Mouse (Mus musculus): ENCODE measurements around the gene Mrtfb. TPM values are rescaled to one million over a fixed set of nuclear protein-coding genes. Genes with fewer than 3 reads are reported as not detected.
"Not testable (repeated sequence)": the region's sequence is repeated elsewhere in the genome, so short reads cannot be mapped to it uniquely, and the experiment has no call there.

The Mrtfb gene
- polyA plus RNA-seq, 1 experiment from 2014 or later: 13.7 TPM

GRCm38 (mm10) chr16:13259026-13259425 is 2.7 kb downstream of the Mrtfb start:
- ATAC-seq (replicated peaks; ENCODE audit: extremely low read depth, insufficient read depth, low FRiP score): no peak
- Histone ChIP-seq H3K27me3 (ENCODE audit: control insufficient read depth, insufficient read depth, low read length) (no peaks in the 10 kb centered on the region), H3K4me2 (ENCODE audit: low read depth, low read length) (no peak overlapping the region), H3K27ac (ENCODE audit: low read length) (no peak overlapping the region), H3K9me3 (replicated peaks; ENCODE audit: control insufficient read depth, low read length) (no peaks in the 10 kb centered on the region), H3K4me3 (ENCODE audit: low read length) (no peak overlapping the region), H3K36me3 (ENCODE audit: control insufficient read depth, insufficient read depth) (no peaks in the 10 kb centered on the region), H3K4me1 (ENCODE audit: control insufficient read depth, insufficient read depth, low read length) (peaks cover 39% of the 10 kb centered on the region), H3K9ac (ENCODE audit: low read length) (no peak overlapping the region)
- 94% methylated on average over 2 of the region's 2 CpGs for WGBS

- WGBS: 95% methylated on average over 3 of the region's 3 CpGs
- peaks cover 4% of the 10 kb centered on the region; the same call in 1 of the 2 replicates for H3K9me3 ChIP-seq (replicated peaks; ENCODE audit: control insufficient read depth, low read length)
- peaks cover 20% of the 10 kb centered on the region for H3K36me3 ChIP-seq (ENCODE audit: control insufficient read depth, insufficient read depth)
- no peaks in the 10 kb centered on the region for H3K27me3 ChIP-seq (ENCODE audit: control insufficient read depth, insufficient read depth, low read length)
- peaks cover 3% of the 10 kb centered on the region; the same call in 1 of the 2 replicates for H3K4me1 ChIP-seq (ENCODE audit: control insufficient read depth, insufficient read depth, low read length)
- no peak for ATAC-seq (replicated peaks; ENCODE audit: extremely low read depth, insufficient read depth, low FRiP score)
- H3K4me3 ChIP-seq (ENCODE audit: low read length): no peak overlapping the region
- H3K27ac ChIP-seq (ENCODE audit: low read length): no peak overlapping the region
- no peak overlapping the region for H3K4me2 ChIP-seq (ENCODE audit: low read depth, low read length)
- H3K9ac ChIP-seq (ENCODE audit: low read length): no peak overlapping the region
These were observed 10.0 kb downstream of the Mrtfb start for GRCm38 (mm10) chr16:13266312-13266711.

GRCm38 (mm10) chr16:13267350-13267904 is 11.1 kb downstream of the Mrtfb start:
- no peak overlapping the region for H3K9ac ChIP-seq (ENCODE audit: low read length)
- peaks cover 20% of the 10 kb centered on the region for H3K36me3 ChIP-seq (ENCODE audit: control insufficient read depth, insufficient read depth)
- no peaks in the 10 kb centered on the region for H3K27me3 ChIP-seq (ENCODE audit: control insufficient read depth, insufficient read depth, low read length)
- H3K4me3 ChIP-seq (ENCODE audit: low read length): no peak overlapping the region
- WGBS: 79% methylated on average over 3 of the region's 3 CpGs
- ATAC-seq (replicated peaks; ENCODE audit: extremely low read depth, insufficient read depth, low FRiP score): no peak
- no peak overlapping the region for H3K4me2 ChIP-seq (ENCODE audit: low read depth, low read length)
- H3K4me1 ChIP-seq (ENCODE audit: control insufficient read depth, insufficient read depth, low read length): no peaks in the 10 kb centered on the region
- peaks cover 4% of the 10 kb centered on the region; the same call in 1 of the 2 replicates for H3K9me3 ChIP-seq (replicated peaks; ENCODE audit: control insufficient read depth, low read length)
- H3K27ac ChIP-seq (ENCODE audit: low read length): no peak overlapping the region

- WGBS: 95% methylated on average over 2 of the region's 2 CpGs
- no peak overlapping the region for H3K4me3 ChIP-seq (ENCODE audit: low read length)
- ATAC-seq (replicated peaks; ENCODE audit: extremely low read depth, insufficient read depth, low FRiP score): no peak
- no peak overlapping the region for H3K4me2 ChIP-seq (ENCODE audit: low read depth, low read length)
- no peaks in the 10 kb centered on the region for H3K27me3 ChIP-seq (ENCODE audit: control insufficient read depth, insufficient read depth, low read length)
- no peak overlapping the region for H3K9ac ChIP-seq (ENCODE audit: low read length)
- peaks cover 4% of the 10 kb centered on the region; the same call in 1 of the 2 replicates for H3K9me3 ChIP-seq (replicated peaks; ENCODE audit: control insufficient read depth, low read length)
- no peak overlapping the region for H3K27ac ChIP-seq (ENCODE audit: low read length)
- no peaks in the 10 kb centered on the region for H3K4me1 ChIP-seq (ENCODE audit: control insufficient read depth, insufficient read depth, low read length)
- H3K36me3 ChIP-seq (ENCODE audit: control insufficient read depth, insufficient read depth): peaks cover 20% of the 10 kb centered on the region
These were observed 13.1 kb downstream of the Mrtfb start for GRCm38 (mm10) chr16:13269426-13269825.

- Histone ChIP-seq H3K4me3 (ENCODE audit: low read length) (no peak overlapping the region), H3K9me3 (replicated peaks; ENCODE audit: control insufficient read depth, low read length) (no peaks in the 10 kb centered on the region), H3K9ac (ENCODE audit: low read length) (no peak overlapping the region), H3K4me1 (ENCODE audit: control insufficient read depth, insufficient read depth, low read length) (peaks cover 17% of the 10 kb centered on the region), H3K4me2 (ENCODE audit: low read depth, low read length) (no peak overlapping the region), H3K36me3 (ENCODE audit: control insufficient read depth, insufficient read depth) (peaks cover 3% of the 10 kb centered on the region; the same call in 1 of the 2 replicates), H3K27ac (ENCODE audit: low read length) (no peak overlapping the region), H3K27me3 (ENCODE audit: control insufficient read depth, insufficient read depth, low read length) (no peaks in the 10 kb centered on the region)
- 89% methylated on average over 2 of the region's 2 CpGs for WGBS
- ATAC-seq (replicated peaks; ENCODE audit: extremely low read depth, insufficient read depth, low FRiP score): no peak
These were observed 20.0 kb downstream of the Mrtfb start for GRCm38 (mm10) chr16:13276258-13276657.

- no peak overlapping the region for H3K9ac ChIP-seq (ENCODE audit: low read length)
- H3K4me2 ChIP-seq (ENCODE audit: low read depth, low read length): no peak overlapping the region
- H3K36me3 ChIP-seq (ENCODE audit: control insufficient read depth, insufficient read depth): peaks cover 3% of the 10 kb centered on the region; the same call in 1 of the 2 replicates
- peaks cover 17% of the 10 kb centered on the region for H3K4me1 ChIP-seq (ENCODE audit: control insufficient read depth, insufficient read depth, low read length)
- no peak overlapping the region for H3K27ac ChIP-seq (ENCODE audit: low read length)
- no peak overlapping the region for H3K4me3 ChIP-seq (ENCODE audit: low read length)
- no peak for ATAC-seq (replicated peaks; ENCODE audit: extremely low read depth, insufficient read depth, low FRiP score)
- H3K9me3 ChIP-seq (replicated peaks; ENCODE audit: control insufficient read depth, low read length): no peaks in the 10 kb centered on the region
- 79% methylated on average over 3 of the region's 3 CpGs for WGBS
- no peaks in the 10 kb centered on the region for H3K27me3 ChIP-seq (ENCODE audit: control insufficient read depth, insufficient read depth, low read length)
These were observed 20.6 kb downstream of the Mrtfb start for GRCm38 (mm10) chr16:13276709-13277399.

- H3K27ac ChIP-seq (ENCODE audit: low read length); H3K9me3 ChIP-seq (replicated peaks; ENCODE audit: control insufficient read depth, low read length); H3K9ac ChIP-seq (ENCODE audit: low read length); H3K4me2 ChIP-seq (ENCODE audit: low read depth, low read length); H3K4me3 ChIP-seq (ENCODE audit: low read length); H3K27me3 ChIP-seq (ENCODE audit: control insufficient read depth, insufficient read depth, low read length); H3K36me3 ChIP-seq (ENCODE audit: control insufficient read depth, insufficient read depth); H3K4me1 ChIP-seq (ENCODE audit: control insufficient read depth, insufficient read depth, low read length); ATAC-seq (replicated peaks; ENCODE audit: extremely low read depth, insufficient read depth, low FRiP score): not testable (repeated sequence)
These were observed 30.1 kb downstream of the Mrtfb start for GRCm38 (mm10) chr16:13286425-13286824.

- Histone ChIP-seq H3K4me1 (ENCODE audit: control insufficient read depth, insufficient read depth, low read length) (peaks cover 13% of the 10 kb centered on the region), H3K27ac (ENCODE audit: low read length) (no peak overlapping the region), H3K4me2 (ENCODE audit: low read depth, low read length) (no peak overlapping the region), H3K9me3 (replicated peaks; ENCODE audit: control insufficient read depth, low read length) (no peaks in the 10 kb centered on the region), H3K36me3 (ENCODE audit: control insufficient read depth, insufficient read depth) (no peaks in the 10 kb centered on the region), H3K27me3 (ENCODE audit: control insufficient read depth, insufficient read depth, low read length) (no peaks in the 10 kb centered on the region), H3K9ac (ENCODE audit: low read length) (no peak overlapping the region), H3K4me3 (ENCODE audit: low read length) (no peak overlapping the region)
- ATAC-seq (replicated peaks; ENCODE audit: extremely low read depth, insufficient read depth, low FRiP score): no peak
- 55% methylated on average over 1 of the region's 1 CpGs for whole genome bisulfite sequencing
These were observed 41.6 kb downstream of the Mrtfb start for GRCm38 (mm10) chr16:13297860-13298259.

GRCm38 (mm10) chr16:13298991-13299390 is 42.7 kb downstream of the Mrtfb start:
- Histone ChIP-seq H3K4me2 (ENCODE audit: low read depth, low read length) (no peak overlapping the region), H3K27ac (ENCODE audit: low read length) (no peak overlapping the region), H3K4me1 (ENCODE audit: control insufficient read depth, insufficient read depth, low read length) (peaks cover 13% of the 10 kb centered on the region), H3K27me3 (ENCODE audit: control insufficient read depth, insufficient read depth, low read length) (no peaks in the 10 kb centered on the region), H3K9ac (ENCODE audit: low read length) (no peak overlapping the region), H3K9me3 (replicated peaks; ENCODE audit: control insufficient read depth, low read length) (no peaks in the 10 kb centered on the region), H3K36me3 (ENCODE audit: control insufficient read depth, insufficient read depth) (no peaks in the 10 kb centered on the region), H3K4me3 (ENCODE audit: low read length) (no peak overlapping the region)
- no peak for ATAC-seq (replicated peaks; ENCODE audit: extremely low read depth, insufficient read depth, low FRiP score)
- WGBS: 64% methylated on average over 2 of the region's 2 CpGs
